Mouse (Mus musculus): ENCODE results near the gene Fam124a.

DNA sequence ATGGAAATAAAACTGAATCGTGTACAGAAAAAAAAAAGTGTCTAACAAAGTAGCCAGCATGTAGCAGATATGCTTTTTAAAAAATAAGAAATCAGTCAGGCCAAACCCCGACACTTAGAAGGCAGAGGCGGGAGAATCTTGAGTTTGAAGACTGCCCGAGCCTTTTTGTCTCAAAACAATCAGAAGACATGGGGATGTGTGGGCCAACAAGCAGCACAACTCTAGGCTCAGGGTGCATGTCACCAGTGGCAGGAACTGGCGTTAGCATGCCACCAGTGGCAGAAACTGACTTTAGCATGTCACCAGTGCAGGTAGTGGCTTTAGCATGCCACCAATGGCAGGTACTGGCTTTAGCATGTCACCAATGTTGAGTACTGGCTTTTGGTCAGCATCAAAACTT is 84.0 kb downstream of the Fam124a start:
- TF ChIP-seq CTCF (IDR thresholded peaks at IDR 0.05; ENCODE audit: borderline replicate concordance, extremely low read depth, insufficient read depth, insufficient read length) = no peak
- TF ChIP-seq POLR2A (IDR thresholded peaks at IDR 0.05; ENCODE audit: borderline replicate concordance, extremely low read depth, insufficient read depth, insufficient read length, poor library complexity, severe bottlenecking) = no peak
